Mouse (Mus musculus) hindbrain, embryonic 12.5 days (tissue): ENCODE results near the gene Ech1. TPM values are rescaled to one million over a fixed set of nuclear protein-coding genes. Genes with fewer than 3 reads are reported as not detected.

Experiments used
- ATAC-seq: fragments of 200-750 bp; cut with Nextera tagmentation; 2 replicates; pipeline ENCODE4 v1.8.0; 2017; ENCODE audit warnings: moderate TSS enrichment; ENCODE audit not compliant: low FRiP score
- H3K27ac ChIP-seq: fragments of 300-500 bp; sonication (generic); 2 replicates; pipeline ENCODE4 v1.5.1; 2016; ENCODE audit warnings: mild to moderate bottlenecking
- H3K27me3 ChIP-seq: fragments of 300-500 bp; sonication (generic); 2 replicates; pipeline ENCODE4 v1.6.1; 2016; ENCODE audit warnings: mild to moderate bottlenecking
- H3K36me3 ChIP-seq: fragments of 300-500 bp; sonication (generic); 2 replicates; pipeline ENCODE4 v1.6.1; 2016; ENCODE audit warnings: mild to moderate bottlenecking
- H3K4me1 ChIP-seq: fragments of 300-500 bp; sonication (generic); 2 replicates; pipeline ENCODE4 v1.6.1; 2016
- H3K4me2 ChIP-seq: fragments of 300-500 bp; sonication (generic); replicated peaks from 2 replicates; pipeline ENCODE4 v1.6.1; 2016; ENCODE audit warnings: mild to moderate bottlenecking
- H3K4me3 ChIP-seq: fragments of 300-500 bp; sonication (generic); 2 replicates; pipeline ENCODE4 v1.5.1; 2016; ENCODE audit warnings: mild to moderate bottlenecking
- H3K9ac ChIP-seq: fragments of 300-500 bp; sonication (generic); 2 replicates; pipeline ENCODE4 v1.6.1; 2016; ENCODE audit warnings: mild to moderate bottlenecking, moderate library complexity
- H3K9me3 ChIP-seq: fragments of 300-500 bp; sonication (generic); replicated peaks from 2 replicates; pipeline ENCODE4 v1.6.1; 2016; ENCODE audit warnings: mild to moderate bottlenecking
- WGBS: fragments of 180-500 bp; shearing (Covaris S2); methylation state at CpG from one replicate; pipeline ENCODE4 v1.1.7; 2016; 5-methylcytosine and 5-hydroxymethylcytosine counted together
- polyA plus RNA-seq: library from polyadenylated mRNA; unstranded; fragments of >200 nt; fragmentation: Nextera tagmentation; extraction: Ambion mirVana; gene quantifications from 2 replicates; pipeline ENCODE4 v1.2.1, GENCODE M21; 2016

The Ech1 gene
- polyA plus RNA-seq, 1 experiment from 2014 or later: 87.8 TPM

- H3K27ac ChIP-seq: no peak overlapping the region
- peaks cover 9% of the 10 kb centered on the region for H3K4me1 ChIP-seq
- no peak overlapping the region for H3K4me3 ChIP-seq
- no peak overlapping the region for H3K4me2 ChIP-seq
- no peak overlapping the region for H3K9ac ChIP-seq
- 83% methylated on average over 14 of the region's 14 CpGs for WGBS
- ATAC-seq: no peak
- H3K36me3 ChIP-seq: peaks cover 8% of the 10 kb centered on the region
- no peaks in the 10 kb centered on the region for H3K9me3 ChIP-seq
- H3K27me3 ChIP-seq: peaks cover 2% of the 10 kb centered on the region; the same call in 1 of the 2 replicates
Measured at GRCm38 (mm10) chr7:28792391-28793185, 32.4 kb upstream of the Ech1 start.

- H3K4me3 ChIP-seq: no peak overlapping the region
- no peak for ATAC-seq
- no peak overlapping the region for H3K27ac ChIP-seq
- 35% methylated on average over 2 of the region's 2 CpGs for WGBS
- no peaks in the 10 kb centered on the region for H3K36me3 ChIP-seq
- H3K4me2 ChIP-seq: no peak overlapping the region
- H3K9me3 ChIP-seq: no peaks in the 10 kb centered on the region
- H3K27me3 ChIP-seq: peaks cover 2% of the 10 kb centered on the region; the same call in 1 of the 2 replicates
- no peak overlapping the region for H3K9ac ChIP-seq
- H3K4me1 ChIP-seq: peaks cover 7% of the 10 kb centered on the region
Measured at GRCm38 (mm10) chr7:28793834-28794233, 31.2 kb upstream of the Ech1 start.

- peaks cover 2% of the 10 kb centered on the region; the same call in 1 of the 2 replicates for H3K27me3 ChIP-seq
- H3K4me3 ChIP-seq: no peak overlapping the region
- no peaks in the 10 kb centered on the region for H3K36me3 ChIP-seq
- H3K9me3 ChIP-seq: no peaks in the 10 kb centered on the region
- 81% methylated on average over 3 of the region's 3 CpGs for WGBS
- H3K4me2 ChIP-seq: no peak overlapping the region
- H3K4me1 ChIP-seq: peaks cover 6% of the 10 kb centered on the region
- no peak for ATAC-seq
- H3K27ac ChIP-seq: no peak overlapping the region
- H3K9ac ChIP-seq: no peak overlapping the region
Measured at GRCm38 (mm10) chr7:28794496-28794895, 30.5 kb upstream of the Ech1 start.

- Histone ChIP-seq H3K4me2 (no peak overlapping the region), H3K27ac (no peak overlapping the region), H3K4me1 (peaks cover 6% of the 10 kb centered on the region), H3K9ac (no peak overlapping the region), H3K27me3 (peaks cover 2% of the 10 kb centered on the region; the same call in 1 of the 2 replicates), H3K4me3 (no peak overlapping the region), H3K36me3 (no peaks in the 10 kb centered on the region), H3K9me3 (no peaks in the 10 kb centered on the region)
- ATAC-seq: no peak
- 81% methylated on average over 15 of the region's 15 CpGs for WGBS
Measured at GRCm38 (mm10) chr7:28795832-28796231, 29.2 kb upstream of the Ech1 start.

GRCm38 (mm10) chr7:28796562-28796975 lies 28.4 kb upstream of the Ech1 start:
- Histone ChIP-seq H3K27ac (no peak overlapping the region), H3K9me3 (no peaks in the 10 kb centered on the region), H3K4me2 (peak overlapping the region; percentile 44), H3K9ac (peak overlapping the region; percentile 35; the same call in 1 of the 2 replicates), H3K4me1 (peaks cover 6% of the 10 kb centered on the region), H3K36me3 (no peaks in the 10 kb centered on the region), H3K4me3 (peak overlapping the region; percentile 10), H3K27me3 (peaks cover 2% of the 10 kb centered on the region; the same call in 1 of the 2 replicates)
- peak; percentile 51 for ATAC-seq
- WGBS: 18% methylated on average over 32 of the region's 32 CpGs

GRCm38 (mm10) chr7:28799994-28800393 lies 25.0 kb upstream of the Ech1 start:
- Histone ChIP-seq H3K4me3 (no peak overlapping the region), H3K4me2 (no peak overlapping the region), H3K27me3 (peaks cover 2% of the 10 kb centered on the region; the same call in 1 of the 2 replicates), H3K36me3 (no peaks in the 10 kb centered on the region), H3K27ac (no peak overlapping the region), H3K9me3 (no peaks in the 10 kb centered on the region), H3K9ac (no peak overlapping the region), H3K4me1 (peaks cover 24% of the 10 kb centered on the region)
- ATAC-seq: no peak
- 96% methylated on average over 9 of the region's 9 CpGs for WGBS

GRCm38 (mm10) chr7:28801451-28801850 lies 23.6 kb upstream of the Ech1 start:
- H3K27me3 ChIP-seq: no peaks in the 10 kb centered on the region
- no peaks in the 10 kb centered on the region for H3K36me3 ChIP-seq
- H3K27ac ChIP-seq: peak overlapping the region; percentile 71; the same call in 1 of the 2 replicates
- ATAC-seq: no peak
- H3K9me3 ChIP-seq: no peaks in the 10 kb centered on the region
- H3K9ac ChIP-seq: no peak overlapping the region
- H3K4me2 ChIP-seq: no peak overlapping the region
- H3K4me3 ChIP-seq: no peak overlapping the region
- peaks cover 24% of the 10 kb centered on the region for H3K4me1 ChIP-seq
- 84% methylated on average over 3 of the region's 3 CpGs for WGBS

- Histone ChIP-seq H3K36me3 (no peaks in the 10 kb centered on the region), H3K4me2 (0 out of 2 replicates have a peak overlapping the region, but pooled peaks have one; percentile 8), H3K27ac (peak overlapping the region; percentile 71), H3K4me1 (peaks cover 18% of the 10 kb centered on the region), H3K9ac (no peak overlapping the region), H3K27me3 (no peaks in the 10 kb centered on the region), H3K4me3 (no peak overlapping the region), H3K9me3 (no peaks in the 10 kb centered on the region)
- WGBS: 29% methylated on average over 10 of the region's 10 CpGs
- no peak for ATAC-seq
Measured at GRCm38 (mm10) chr7:28801901-28802670, 22.9 kb upstream of the Ech1 start.

GRCm38 (mm10) chr7:28802846-28803588 lies 22.0 kb upstream of the Ech1 start:
- 5% methylated on average over 10 of the region's 10 CpGs for WGBS
- Histone ChIP-seq H3K4me2 (0 out of 2 replicates have a peak overlapping the region, but pooled peaks have one; percentile 8), H3K36me3 (no peaks in the 10 kb centered on the region), H3K27ac (peak overlapping the region; percentile 71), H3K9me3 (no peaks in the 10 kb centered on the region), H3K27me3 (no peaks in the 10 kb centered on the region), H3K9ac (no peak overlapping the region), H3K4me3 (no peak overlapping the region), H3K4me1 (peaks cover 24% of the 10 kb centered on the region)
- no peak for ATAC-seq

GRCm38 (mm10) chr7:28803756-28804155 lies 21.3 kb upstream of the Ech1 start:
- H3K27me3 ChIP-seq: no peaks in the 10 kb centered on the region
- peaks cover 27% of the 10 kb centered on the region for H3K4me1 ChIP-seq
- no peak overlapping the region for H3K4me2 ChIP-seq
- no peak overlapping the region for H3K9ac ChIP-seq
- no peak for ATAC-seq
- H3K36me3 ChIP-seq: no peaks in the 10 kb centered on the region
- H3K4me3 ChIP-seq: no peak overlapping the region
- 50% methylated on average over 4 of the region's 4 CpGs for WGBS
- H3K27ac ChIP-seq: peak overlapping the region; percentile 71; the same call in 1 of the 2 replicates
- H3K9me3 ChIP-seq: no peaks in the 10 kb centered on the region

- no peak overlapping the region for H3K27ac ChIP-seq
- WGBS: 78% methylated on average over 4 of the region's 4 CpGs
- no peak overlapping the region for H3K9ac ChIP-seq
- H3K4me3 ChIP-seq: no peak overlapping the region
- ATAC-seq: no peak
- no peaks in the 10 kb centered on the region for H3K9me3 ChIP-seq
- peaks cover 32% of the 10 kb centered on the region for H3K4me1 ChIP-seq
- no peak overlapping the region for H3K4me2 ChIP-seq
- H3K27me3 ChIP-seq: no peaks in the 10 kb centered on the region
- 0 out of 2 replicates have a peak, but pooled peaks cover 1% of the 10 kb centered on the region for H3K36me3 ChIP-seq
Measured at GRCm38 (mm10) chr7:28806869-28807268, 18.1 kb upstream of the Ech1 start.
